Mouse (Mus musculus): Measurements from ENCODE around the gene Rasgef1b.

DNA sequence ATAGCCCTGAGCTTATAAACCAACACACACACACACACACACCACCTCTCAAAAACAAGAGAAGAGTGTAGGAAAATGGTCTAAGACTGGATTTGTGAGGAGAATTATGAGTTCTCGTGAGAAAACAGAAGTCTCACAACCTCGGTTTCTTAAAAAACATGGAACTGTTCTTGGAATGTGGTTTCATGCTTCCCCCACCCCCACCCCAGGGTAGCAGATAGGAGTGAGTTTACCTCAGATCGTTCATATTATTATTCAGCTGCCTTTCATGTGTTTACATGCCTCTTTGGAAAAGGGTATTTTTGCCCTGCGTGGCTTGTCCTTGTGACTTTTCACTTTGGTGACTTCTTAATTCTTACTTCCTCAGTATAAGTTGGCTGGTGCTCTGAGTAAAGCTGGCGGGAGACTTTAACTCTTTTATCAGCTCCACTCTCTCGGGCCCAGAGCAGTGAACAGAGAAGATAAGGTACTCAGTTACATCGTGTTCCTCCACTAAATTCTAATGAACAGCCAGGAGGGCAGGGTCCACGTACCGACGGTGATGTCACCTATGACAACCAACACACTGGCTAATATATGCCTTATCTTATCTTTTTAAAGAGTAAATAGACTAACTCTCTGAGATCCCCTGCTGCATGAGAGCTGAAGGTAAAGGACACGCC lies 96.1 kb downstream of the Rasgef1b start:
- TF ChIP-seq POLR2A (IDR thresholded peaks at IDR 0.05; ENCODE audit: insufficient read length, low read depth) (no peak), POLR2AphosphoS2 (IDR thresholded peaks at IDR 0.05; ENCODE audit: insufficient read length, low read depth) (no peak), MAX (IDR thresholded peaks at IDR 0.05; ENCODE audit: low read depth) (no peak), MYOD1 (IDR thresholded peaks at IDR 0.05; ENCODE audit: control insufficient read depth in 1 of 3, insufficient read length in 2 of 3, low read depth in 2 of 3) (no peak), CEBPB (IDR thresholded peaks at IDR 0.05; ENCODE audit: insufficient read depth, poor library complexity, severe bottlenecking) (no peak), TCF12 (IDR thresholded peaks at IDR 0.05; ENCODE audit: insufficient read depth, poor library complexity, severe bottlenecking) (no peak), USF1 (IDR thresholded peaks at IDR 0.05; ENCODE audit: low read depth) (no peak), E2F4 (IDR thresholded peaks at IDR 0.05; ENCODE audit: insufficient read depth) (no peak), SRF (IDR thresholded peaks at IDR 0.05; ENCODE audit: control insufficient read depth, insufficient read length, low read depth) (no peak)
